Mouse (Mus musculus): Measurements from ENCODE around the gene Pdzrn4. TPM values are rescaled to one million over a fixed set of nuclear protein-coding genes. Genes with fewer than 3 reads are reported as not detected.

The Pdzrn4 gene
- polyA plus RNA-seq, 1 experiment from 2014 or later, result 25.2 TPM

GRCm38 (mm10) chr15:92806352-92806751, 409.7 kb downstream of the Pdzrn4 start:
- Histone ChIP-seq H3K9me3 (ENCODE audit: control insufficient read depth, low read length) (no peaks in the 10 kb centered on the region), H3K4me1 (ENCODE audit: control insufficient read depth, insufficient read depth, low read length) (0 out of 2 replicates have a peak, but pooled peaks cover 13% of the 10 kb centered on the region), H3K4me3 (replicated peaks; ENCODE audit: low read depth, low read length) (no peak overlapping the region), H3K36me3 (ENCODE audit: control insufficient read depth, insufficient read depth, low read length) (no peaks in the 10 kb centered on the region), H3K4me2 (ENCODE audit: low read length) (no peak overlapping the region), H3K27ac (replicated peaks; ENCODE audit: low read depth, low read length) (no peak overlapping the region), H3K27me3 (ENCODE audit: control insufficient read depth, insufficient read depth, low read length) (no peaks in the 10 kb centered on the region), H3K9ac (replicated peaks; ENCODE audit: low read length) (no peak overlapping the region)
- DNase-seq (no peak), ATAC-seq (ENCODE audit: low FRiP score, low TSS enrichment) (no peak)
- WGBS, result 13% methylated on average over 1 of the region's 1 CpGs
